ENCODE assay signal across 31 mouse cellular contexts in the genomic region with DNA sequence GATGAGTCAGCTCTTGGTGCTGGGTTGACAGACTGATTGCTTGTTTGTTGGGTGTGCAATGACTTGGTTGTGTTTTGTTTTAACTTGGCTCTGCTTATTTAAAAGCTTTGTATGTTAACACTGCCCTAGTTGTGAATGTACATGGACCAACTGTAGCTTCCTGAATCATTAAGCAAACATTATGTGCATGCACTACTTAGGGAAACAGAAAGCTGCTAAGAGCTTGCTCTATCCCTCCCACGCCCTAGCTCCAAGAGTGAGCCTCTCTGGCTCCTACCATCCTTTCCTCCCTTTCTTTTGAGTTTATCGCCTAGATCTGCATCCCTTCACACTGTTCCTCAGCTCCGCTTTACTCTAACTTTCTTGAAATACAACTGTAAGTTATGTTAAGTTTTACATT. TPM values are rescaled to one million over a fixed set of nuclear protein-coding genes. Genes with fewer than 3 reads are reported as not detected.
A peak's percentile ranks its signal among the peaks of the same experiment; 100 is the strongest.
DNase-seq lines count a peak whose midpoint lies in the region; ATAC-seq lines count a peak whose summit lies in the region.
"Had no signal": no experiment of that assay in that cellular context is flagged by ENCODE, and none has a peak within 500 bp of the region (broad histone marks: within the 10 kb centered on the region; RNA-seq: fewer than 3 reads in every experiment).

No protein-coding gene starts in this region.

- no peak overlapping the region for H3K4me3 ChIP-seq in stomach, embryonic 15.5 days (replicated peaks)
- H3K4me3 ChIP-seq in forebrain, embryonic 16.5 days (replicated peaks; ENCODE audit: low read length), result no peak overlapping the region
- H3K4me3 ChIP-seq: erythroblast, embryonic 14.5 days; forebrain, embryonic 13.5 days; hindbrain, embryonic 13.5 days; liver, embryonic 13.5 days; megakaryocyte, embryonic 14.5 days; neural tube, embryonic 12.5 days had no signal

- WGBS in stomach, embryonic 15.5 days, result 58% methylated on average over 3 of the region's 3 CpGs
- WGBS in forebrain, embryonic 16.5 days, result 79% methylated on average over 3 of the region's 3 CpGs

- no peaks in the 10 kb centered on the region for H3K27me3 ChIP-seq in stomach, embryonic 15.5 days (replicated peaks)
- no peaks in the 10 kb centered on the region for H3K27me3 ChIP-seq in forebrain, embryonic 16.5 days (replicated peaks; ENCODE audit: control insufficient read depth, insufficient read depth, low read length)
- H3K27me3 ChIP-seq: CH12.LX; forebrain, embryonic 13.5 days; hindbrain, embryonic 13.5 days; liver, embryonic 13.5 days; neural tube, embryonic 12.5 days had no signal

- ATAC-seq in stomach, embryonic 15.5 days (ENCODE audit: insufficient read depth, low FRiP score, low read depth), result no peak; the same call in 1 of the 2 replicates
- ATAC-seq in forebrain, embryonic 16.5 days, result no peak
- ATAC-seq: forebrain, embryonic 13.5 days had no signal

- H3K9ac ChIP-seq in stomach, embryonic 15.5 days, result no peak overlapping the region
- H3K9ac ChIP-seq in forebrain, embryonic 16.5 days (replicated peaks; ENCODE audit: low read depth, low read length), result no peak overlapping the region
- H3K9ac ChIP-seq: forebrain, embryonic 13.5 days; hindbrain, embryonic 13.5 days; liver, embryonic 13.5 days; neural tube, embryonic 12.5 days had no signal

- H3K9me3 ChIP-seq in stomach, embryonic 15.5 days, result no peaks in the 10 kb centered on the region
- H3K9me3 ChIP-seq in forebrain, embryonic 16.5 days (ENCODE audit: control insufficient read depth, low read length), result no peaks in the 10 kb centered on the region
- H3K9me3 ChIP-seq: forebrain, embryonic 13.5 days; hindbrain, embryonic 13.5 days; liver, embryonic 13.5 days; neural tube, embryonic 12.5 days had no signal

- DNase-seq in heart, adult 11 months, result peak; percentile 22
- DNase-seq in heart, postnatal 14 days, result no peak
- DNase-seq in 3T3-L1 (ENCODE audit: low read depth, low spot score) (peak; percentile 41), NIH3T3 (ENCODE audit: low read depth) (peak; percentile 48)
- no peak for DNase-seq in thymus, postnatal 25 days
- DNase-seq: adrenal gland, postnatal 14 days; B cell, adult 2 months; cerebellum, adult 9-10 months; gastrocnemius, postnatal 25 days; heart, postnatal 36 days; kidney, adult 9 months; kidney, postnatal 14 days; liver, embryonic 13.5 days; lung, adult 2 months; lung, postnatal 36 days; midbrain, embryonic 14.5 days had no signal

- intact Hi-C loops in heart, postnatal 14 days (cut with DNase I), result no loop called here

- H3K4me2 ChIP-seq in stomach, embryonic 15.5 days, result no peak overlapping the region
- no peak overlapping the region for H3K4me2 ChIP-seq in forebrain, embryonic 16.5 days (ENCODE audit: low read length)
- H3K4me2 ChIP-seq: forebrain, embryonic 13.5 days; hindbrain, embryonic 13.5 days; liver, embryonic 13.5 days; neural tube, embryonic 12.5 days had no signal

- H3K4me1 ChIP-seq in stomach, embryonic 15.5 days, result no peaks in the 10 kb centered on the region; the same call in 1 of the 2 replicates
- no peaks in the 10 kb centered on the region for H3K4me1 ChIP-seq in forebrain, embryonic 16.5 days (replicated peaks; ENCODE audit: control insufficient read depth, insufficient read depth, low read length)
- H3K4me1 ChIP-seq: forebrain, embryonic 13.5 days; hindbrain, embryonic 13.5 days; neural tube, embryonic 12.5 days had no signal

- H3K36me3 ChIP-seq in stomach, embryonic 15.5 days, result no peaks in the 10 kb centered on the region
- no peaks in the 10 kb centered on the region for H3K36me3 ChIP-seq in forebrain, embryonic 16.5 days (ENCODE audit: control insufficient read depth, insufficient read depth)
- H3K36me3 ChIP-seq: G1E; hindbrain, embryonic 13.5 days; liver, embryonic 13.5 days; neural tube, embryonic 12.5 days had no signal

- H3K27ac ChIP-seq in stomach, embryonic 15.5 days, result peak overlapping the region; percentile 76
- no peak overlapping the region for H3K27ac ChIP-seq in forebrain, embryonic 16.5 days (ENCODE audit: low read length)
- H3K27ac ChIP-seq: forebrain, embryonic 13.5 days; hindbrain, embryonic 13.5 days; liver, embryonic 13.5 days; neural tube, embryonic 12.5 days had no signal

RNA-seq across cellular contexts. Expression of gene Dusp11, which starts 11.9 kb away (rescaled TPM):
- total RNA-seq in heart, postnatal 14 days (2021), result 10 to 100 TPM; 63.3 to 64.3 TPM
- 39.4 and 41.2 TPM in 2 replicates for polyA plus RNA-seq in stomach, embryonic 15.5 days (2015; fragmentation: Nextera tagmentation; extraction: Ambion mirVana)
- polyA plus RNA-seq in forebrain, embryonic 16.5 days (2015; fragmentation: Nextera tagmentation; extraction: Ambion mirVana), result 42.4 and 56.3 TPM in 2 replicates

RNA-seq across cellular contexts. Expression of gene Figla, which starts 42.6 kb away (rescaled TPM):
- not detected for total RNA-seq in heart, postnatal 14 days (2021)
- not detected in 2 replicates for polyA plus RNA-seq in stomach, embryonic 15.5 days (2015; fragmentation: Nextera tagmentation; extraction: Ambion mirVana)
- polyA plus RNA-seq in forebrain, embryonic 16.5 days (2015; fragmentation: Nextera tagmentation; extraction: Ambion mirVana), result not detected in 2 replicates
- total RNA-seq: adrenal gland, postnatal 14 days; CH12.LX; G1E; gastrocnemius, postnatal 25 days; heart, adult 8-10 months; heart, postnatal 36 days; layer of hippocampus, adult 18-20 months; layer of hippocampus, postnatal 25 days had no signal
- polyA plus RNA-seq: embryonic facial prominence, embryonic 11.5 days; erythroblast, embryonic 14.5 days; forebrain, embryonic 13.5 days; G1E; heart, embryonic 14.5 days; hindbrain, embryonic 13.5 days; limb, embryonic 11.5 days; liver, embryonic 13.5 days; lung, adult 2 months; midbrain, embryonic 14.5 days; neural tube, embryonic 12.5 days had no signal

RNA-seq across cellular contexts. Expression of gene Add2, which starts 55.1 kb away (rescaled TPM):
- total RNA-seq in heart, postnatal 14 days (2021), result 1 to 10 TPM in 1 of 2 experiments, under 1 TPM in 1; 0.68 to 1.0 TPM
- polyA plus RNA-seq in stomach, embryonic 15.5 days (2015; fragmentation: Nextera tagmentation; extraction: Ambion mirVana), result 7.4 and 12.6 TPM in 2 replicates
- 243 and 248 TPM in 2 replicates for polyA plus RNA-seq in forebrain, embryonic 16.5 days (2015; fragmentation: Nextera tagmentation; extraction: Ambion mirVana)
- total RNA-seq: CH12.LX had no signal

RNA-seq across cellular contexts. Expression of gene Nat8f1, which starts 57.8 kb away (rescaled TPM):
- total RNA-seq in heart, postnatal 14 days (2021), result 1 to 10 TPM; 1.9 to 2.5 TPM
- polyA plus RNA-seq in stomach, embryonic 15.5 days (2015; fragmentation: Nextera tagmentation; extraction: Ambion mirVana), result 5.9 and 6.7 TPM in 2 replicates
- polyA plus RNA-seq in forebrain, embryonic 16.5 days (2015; fragmentation: Nextera tagmentation; extraction: Ambion mirVana), result 12.3 and 12.4 TPM in 2 replicates
- polyA plus RNA-seq: erythroblast, embryonic 14.5 days had no signal

Comparison
In these comparisons a context has a peak if more than half of its experiments do, and no peak if none do; other contexts are left out.
1. DNase-seq: peak in heart, adult 11 months (single experiment), 3T3-L1 (single experiment) and NIH3T3 (single experiment); none in heart, postnatal 14 days (0 of 2) and thymus, postnatal 25 days (single experiment).
2. RNA of gene Add2, which starts 55.1 kb away (polyA plus RNA-seq): 243 to 248 TPM in forebrain, embryonic 16.5 days; 7.4 to 12.6 TPM in stomach, embryonic 15.5 days; every median in the first group is over 10 times any median in the second.